Mouse (Mus musculus) heart, adult 2 months (tissue): ENCODE results near the gene Abca4. TPM values are rescaled to one million over a fixed set of nuclear protein-coding genes. Genes with fewer than 3 reads are reported as not detected.

Source experiments
- DNase-seq, 2 experiments: peaks; one replicate each; pipeline ENCODE4 v3.0.0; 2021
- H3K27ac ChIP-seq: fragments of 200-600 bp; 2 replicates; pipeline ENCODE4 v1.8.1; 2022
- H3K27me3 ChIP-seq: fragments of 200-500 bp; 2 replicates; pipeline ENCODE4 v1.6.1; 2012; ENCODE audit warnings: mild to moderate bottlenecking, low read length, inconsistent platforms, mixed read lengths; ENCODE audit not compliant: control insufficient read depth, insufficient read depth
- H3K36me3 ChIP-seq: fragments of 200-500 bp; 2 replicates; pipeline ENCODE4 v1.6.1; 2012; ENCODE audit warnings: low read length, inconsistent platforms; ENCODE audit not compliant: control insufficient read depth, insufficient read depth
- H3K4me1 ChIP-seq: fragments of 200-500 bp; 2 replicates; pipeline ENCODE4 v1.6.1; 2011; ENCODE audit warnings: low read length; ENCODE audit not compliant: control insufficient read depth, insufficient read depth
- H3K4me3 ChIP-seq: fragments of 200-600 bp; 2 replicates; pipeline ENCODE4 v1.8.1; 2022
- H3K79me2 ChIP-seq: fragments of 200-500 bp; replicated peaks from 2 replicates; pipeline ENCODE4 v1.6.1; 2012; ENCODE audit warnings: mild to moderate bottlenecking, inconsistent platforms, low read length, moderate library complexity, mixed read lengths; ENCODE audit not compliant: control insufficient read depth, insufficient read depth
- H3K9ac ChIP-seq: fragments of 200-500 bp; 2 replicates; pipeline ENCODE4 v1.6.1; 2012; ENCODE audit warnings: low read depth, mild to moderate bottlenecking, control low read depth, inconsistent platforms, low read length, mixed read lengths
- CTCF ChIP-seq: fragments of 200-600 bp; IDR thresholded peaks from 2 replicates; pipeline ENCODE4 v1.8.1; 2022; ENCODE audit warnings: antibody characterized with exemption, mild to moderate bottlenecking, moderate library complexity
- EP300 ChIP-seq: fragments of 200-500 bp; IDR thresholded peaks from 2 replicates; pipeline ENCODE4 v1.6.1; 2011; ENCODE audit warnings: low read depth, low read length, control low read depth; ENCODE audit not compliant: insufficient read depth
- POLR2A ChIP-seq: fragments of 200-500 bp; IDR thresholded peaks from 2 replicates; pipeline ENCODE4 v1.6.1; 2011; ENCODE audit warnings: mild to moderate bottlenecking, low read depth, low read length, control low read depth; ENCODE audit not compliant: insufficient read depth
- whole genome bisulfite sequencing: fragments of 180-500 bp; shearing (Covaris S2); methylation state at CpG from one replicate; pipeline ENCODE4 v1.1.7; 2018; 5-methylcytosine and 5-hydroxymethylcytosine counted together
- intact Hi-C: fragments of 180-260 bp; cut with DNase I; formaldehyde crosslinking; loops from one replicate; pipeline ENCODE4 v1.15.1; 2025
- polyA plus RNA-seq: library from polyadenylated mRNA; depleted of rRNA; stranded (reverse); fragments of >200 nt; gene quantifications from 2 replicates; pipeline ENCODE4 v1.2.3, GENCODE M21; 2012
- total RNA-seq, 2 experiments: library from RNA; stranded (reverse); gene quantifications; 2 replicates each; pipeline ENCODE4 v1.2.3; 2021

The Abca4 gene
- total and polyA plus RNA-seq, 3 experiments: 1.6 to 2.6 (median 2.3) TPM

DNA sequence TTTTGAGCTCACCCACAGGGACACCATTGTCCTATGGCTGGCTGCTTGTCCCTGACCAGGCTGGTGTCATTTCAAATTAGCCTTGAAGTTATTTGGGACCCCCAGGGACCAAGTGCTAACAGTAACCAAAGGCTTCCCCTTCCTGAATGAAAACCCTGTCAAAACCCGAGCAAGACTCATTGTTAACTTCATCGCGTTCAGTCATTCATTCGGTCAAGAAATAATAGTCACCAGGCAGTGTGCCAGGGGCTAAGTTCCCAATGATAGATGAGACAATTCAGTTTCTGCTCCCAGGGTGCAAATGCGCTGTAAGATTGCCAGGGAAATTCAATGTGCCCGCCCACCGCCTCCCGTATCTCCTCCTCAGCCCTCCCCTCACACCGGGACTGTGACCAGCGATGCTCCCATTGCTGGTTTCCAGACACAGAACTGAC is 2.0 kb downstream of the Abca4 start:
- Histone ChIP-seq H3K4me3 (no peak overlapping the region), H3K79me2 (no peaks in the 10 kb centered on the region), H3K9ac (no peak overlapping the region), H3K36me3 (no peaks in the 10 kb centered on the region), H3K4me1 (peaks cover 24% of the 10 kb centered on the region), H3K27ac (no peak overlapping the region), H3K27me3 (no peaks in the 10 kb centered on the region)
- WGBS: 33% methylated on average over 10 of the region's 10 CpGs
- intact Hi-C loops: loop anchor here (5.0 kb wide), 1 partner anchor 56 kb away; no protein-coding TSS in a partner anchor
- TF ChIP-seq CTCF (no peak), EP300 (no peak), POLR2A (no peak)
- peak in 1 of 2 experiments; percentile 40 for DNase-seq

DNA sequence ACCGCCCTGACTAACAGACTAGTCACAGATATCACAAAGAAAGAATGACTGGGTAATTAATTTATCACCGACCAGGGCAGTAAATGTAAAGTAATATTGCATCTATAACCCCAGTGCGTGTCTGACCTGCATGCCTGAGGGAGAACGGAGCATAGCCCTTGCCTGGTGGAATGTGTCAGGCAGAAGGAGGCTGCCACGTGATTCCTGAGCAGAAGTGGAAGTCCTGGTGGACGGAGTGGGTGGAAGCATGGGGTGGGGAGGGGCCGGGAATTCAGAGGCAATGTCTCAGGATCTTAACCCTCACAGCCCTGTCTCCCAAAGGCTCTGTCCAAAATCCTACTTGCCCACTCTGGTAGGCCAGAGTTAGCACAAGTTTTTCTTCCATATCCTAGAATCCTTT is 3.2 kb downstream of the Abca4 start:
- no peak overlapping the region for H3K27ac ChIP-seq
- peaks cover 25% of the 10 kb centered on the region for H3K4me1 ChIP-seq
- H3K4me3 ChIP-seq: no peak overlapping the region
- 33% methylated on average over 7 of the region's 7 CpGs for WGBS
- H3K27me3 ChIP-seq: no peaks in the 10 kb centered on the region
- peak in 1 of 2 experiments; percentile 18 for DNase-seq
- intact Hi-C loops: loop anchor here (5.0 kb wide), 1 partner anchor 55 kb away; no protein-coding TSS in a partner anchor
- TF ChIP-seq CTCF: no peak
- TF ChIP-seq EP300: no peak
- no peak for TF ChIP-seq POLR2A
- no peaks in the 10 kb centered on the region for H3K79me2 ChIP-seq
- no peak overlapping the region for H3K9ac ChIP-seq
- no peaks in the 10 kb centered on the region for H3K36me3 ChIP-seq

DNA sequence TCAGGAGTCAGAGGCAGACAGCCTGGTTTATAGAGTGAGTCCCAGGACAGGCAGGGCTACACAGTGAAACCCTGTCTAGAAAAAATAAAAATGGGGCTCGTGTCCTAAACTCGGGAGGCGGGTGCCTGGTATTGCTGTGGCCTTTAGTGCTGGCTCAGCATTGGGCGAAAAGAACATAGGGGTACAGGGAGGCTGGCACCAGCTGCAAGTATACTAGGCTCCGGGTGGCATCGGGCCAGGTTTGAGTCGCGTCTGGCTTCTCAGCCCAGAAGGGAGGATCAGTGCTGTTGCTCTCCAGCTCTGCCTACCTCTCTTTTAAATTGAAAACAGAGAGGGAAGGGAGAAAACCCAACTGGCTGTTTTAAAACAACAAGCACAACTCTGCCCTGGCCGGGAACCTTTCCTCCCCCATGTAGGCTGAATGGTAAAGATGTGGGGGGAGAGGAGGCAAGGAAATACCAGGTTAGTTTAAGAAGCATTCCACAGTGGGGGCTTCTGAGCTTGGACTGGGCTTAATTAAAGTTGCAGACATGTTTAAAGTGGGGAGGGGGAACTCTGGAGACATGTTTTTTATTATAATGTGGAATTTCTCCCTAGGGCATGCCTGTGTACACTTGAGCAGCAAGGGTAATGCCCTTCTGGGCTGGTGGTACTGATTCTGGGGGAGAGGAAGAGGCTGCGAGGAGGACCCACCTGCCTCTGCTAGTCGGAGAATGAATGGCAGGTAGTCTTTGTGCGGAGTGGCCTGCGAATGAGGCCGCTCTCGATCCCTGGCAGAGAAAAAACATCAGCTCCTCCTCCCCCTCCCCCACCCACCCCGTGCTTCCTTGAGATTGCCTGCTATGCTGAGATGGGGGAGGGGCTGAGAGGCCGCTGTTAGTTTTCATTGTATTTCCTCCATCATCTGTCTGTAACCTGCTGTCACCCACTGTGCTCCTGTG is 3.9 kb downstream of the Abca4 start:
- intact Hi-C loops: loop anchor here (5.0 kb wide), 1 partner anchor 54 kb away; no protein-coding TSS in a partner anchor
- DNase-seq: peak; percentile 62 to 64
- WGBS: 33% methylated on average over 17 of the region's 17 CpGs

DNA sequence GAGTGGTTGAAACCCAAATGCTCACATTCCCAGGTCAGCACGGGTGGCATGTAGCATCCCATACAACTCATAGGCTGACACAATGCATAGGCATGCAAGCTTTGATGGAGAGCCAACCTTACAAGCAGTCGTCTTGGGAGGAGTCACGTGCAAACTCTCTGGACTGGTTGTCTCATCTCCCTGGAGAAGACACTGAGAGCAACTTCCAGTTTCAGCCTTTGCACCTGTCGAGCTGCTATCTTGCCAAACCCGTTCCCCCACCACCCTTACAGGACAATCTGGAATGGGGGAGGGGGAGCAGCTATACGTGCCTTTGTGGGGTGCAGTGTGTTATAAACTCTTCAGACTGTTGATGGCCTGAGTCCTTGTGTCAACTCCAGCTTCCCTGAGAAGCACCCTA is 4.9 kb downstream of the Abca4 start:
- H3K27ac ChIP-seq: no peak overlapping the region
- DNase-seq: no peak
- no peaks in the 10 kb centered on the region for H3K79me2 ChIP-seq
- no peak overlapping the region for H3K4me3 ChIP-seq
- 60% methylated on average over 6 of the region's 6 CpGs for WGBS
- no peaks in the 10 kb centered on the region for H3K36me3 ChIP-seq
- no peak for TF ChIP-seq EP300
- TF ChIP-seq CTCF: no peak
- TF ChIP-seq POLR2A: no peak
- H3K27me3 ChIP-seq: no peaks in the 10 kb centered on the region
- intact Hi-C loops: loop anchor here (5.0 kb wide), 1 partner anchor 53 kb away; no protein-coding TSS in a partner anchor
- no peak overlapping the region for H3K9ac ChIP-seq
- H3K4me1 ChIP-seq: peaks cover 20% of the 10 kb centered on the region

More for the DNA sequence above, 3.9 kb downstream of the Abca4 start:
- no peaks in the 10 kb centered on the region for H3K36me3 ChIP-seq
- no peak overlapping the region for H3K4me3 ChIP-seq
- H3K4me1 ChIP-seq: peaks cover 21% of the 10 kb centered on the region
- no peaks in the 10 kb centered on the region for H3K27me3 ChIP-seq
- no peak overlapping the region for H3K9ac ChIP-seq
- no peak overlapping the region for H3K27ac ChIP-seq
- H3K79me2 ChIP-seq: no peaks in the 10 kb centered on the region
- TF ChIP-seq POLR2A (no peak), CTCF (no peak), EP300 (no peak)

DNA sequence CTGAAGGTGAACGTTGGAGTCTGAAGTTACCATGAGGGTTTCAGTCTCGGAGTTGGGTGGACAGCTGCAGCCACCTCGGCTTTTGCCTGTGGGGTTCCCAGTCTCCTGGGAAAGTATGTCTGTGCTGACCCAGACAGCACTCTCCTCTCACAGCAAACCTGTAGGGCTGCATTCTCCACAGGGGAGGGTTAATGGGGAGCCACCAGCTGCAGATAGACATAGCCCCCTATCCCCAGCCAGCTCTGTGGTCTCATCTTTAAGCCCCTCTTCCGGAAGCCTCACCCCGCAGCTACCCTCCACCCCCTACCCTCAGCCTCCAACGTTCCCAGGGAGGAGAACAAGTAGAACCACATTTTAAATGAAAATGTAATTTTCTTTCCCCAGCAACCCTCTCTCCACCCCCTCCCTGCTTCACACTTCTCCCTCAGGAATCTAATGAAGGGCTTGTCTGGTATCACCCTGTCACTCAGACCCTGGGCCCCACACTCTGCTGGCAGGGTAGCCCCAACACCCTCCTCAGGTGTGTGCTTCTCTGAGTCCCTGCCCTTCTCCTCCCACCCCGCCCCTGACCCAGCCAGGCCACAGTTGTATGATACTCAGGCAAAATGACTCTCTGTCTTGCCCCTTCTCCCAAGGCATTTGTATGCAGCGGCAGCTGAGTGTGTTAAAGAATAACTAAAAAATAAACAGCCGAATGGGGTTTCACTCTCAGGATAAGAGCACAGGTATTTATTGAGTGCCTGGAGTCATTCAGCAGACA is 14.4 kb downstream of the Abca4 start:
- no peaks in the 10 kb centered on the region for H3K4me1 ChIP-seq
- TF ChIP-seq EP300 (no peak), CTCF (no peak), POLR2A (no peak)
- H3K27me3 ChIP-seq: no peaks in the 10 kb centered on the region
- WGBS: 82% methylated on average over 9 of the region's 9 CpGs
- intact Hi-C loops: no loop called here
- H3K36me3 ChIP-seq: no peaks in the 10 kb centered on the region
- no peak for DNase-seq
- H3K4me3 ChIP-seq: no peak overlapping the region
- no peak overlapping the region for H3K27ac ChIP-seq
- H3K79me2 ChIP-seq: no peaks in the 10 kb centered on the region
- H3K9ac ChIP-seq: no peak overlapping the region
